Mouse (Mus musculus) urinary bladder, postnatal 10 days (tissue): ENCODE data around the gene Ldlr.
"Not testable (repeated sequence)": the region's sequence is repeated elsewhere in the genome, so short reads cannot be mapped to it uniquely, and the experiment has no call there.

Source experiments
- DNase-seq: peaks from one replicate; pipeline ENCODE4 v3.0.0; 2022; ENCODE audit warnings: low spot score

The Ldlr gene

GRCm38 (mm10) chr9:21723377-21724146 is at the start of gene Ldlr:
TSS of gene Ldlr (plus strand) at chr9:21723483.
- peak; percentile 63 for DNase-seq

- DNase-seq, result no peak
Measured at GRCm38 (mm10) chr9:21677706-21678105, 45.6 kb upstream of the Ldlr start.

GRCm38 (mm10) chr9:21680448-21680847 is 42.8 kb upstream of the Ldlr start:
- no peak for DNase-seq

- DNase-seq, result no peak
Measured at GRCm38 (mm10) chr9:21682827-21683226, 40.5 kb upstream of the Ldlr start.

GRCm38 (mm10) chr9:21683897-21684296 is 39.4 kb upstream of the Ldlr start:
- no peak for DNase-seq

GRCm38 (mm10) chr9:21688554-21688953 is 34.7 kb upstream of the Ldlr start:
- no peak for DNase-seq

GRCm38 (mm10) chr9:21690031-21690430 is 33.3 kb upstream of the Ldlr start:
- DNase-seq, result no peak

- DNase-seq, result no peak
Measured at GRCm38 (mm10) chr9:21691862-21692261, 31.4 kb upstream of the Ldlr start.

GRCm38 (mm10) chr9:21692491-21692890 is 30.8 kb upstream of the Ldlr start:
- no peak for DNase-seq

GRCm38 (mm10) chr9:21694071-21694470 is 29.2 kb upstream of the Ldlr start:
- DNase-seq, result no peak

- no peak for DNase-seq
Measured at GRCm38 (mm10) chr9:21695229-21695792, 28.0 kb upstream of the Ldlr start.

- DNase-seq, result no peak
Measured at GRCm38 (mm10) chr9:21697121-21697520, 26.2 kb upstream of the Ldlr start.

- DNase-seq, result not testable (repeated sequence)
Measured at GRCm38 (mm10) chr9:21699280-21699679, 24.0 kb upstream of the Ldlr start.

- no peak for DNase-seq
Measured at GRCm38 (mm10) chr9:21701091-21701490, 22.2 kb upstream of the Ldlr start.

GRCm38 (mm10) chr9:21703494-21703893 is 19.8 kb upstream of the Ldlr start:
- no peak for DNase-seq

GRCm38 (mm10) chr9:21706085-21706484 is 17.2 kb upstream of the Ldlr start:
- DNase-seq, result no peak

- DNase-seq, result no peak
Measured at GRCm38 (mm10) chr9:21706586-21707265, 16.6 kb upstream of the Ldlr start.

- DNase-seq, result no peak
Measured at GRCm38 (mm10) chr9:21709340-21709739, 13.9 kb upstream of the Ldlr start.

- DNase-seq, result no peak
Measured at GRCm38 (mm10) chr9:21715298-21715697, 8.0 kb upstream of the Ldlr start.

- DNase-seq, result no peak
Measured at GRCm38 (mm10) chr9:21717015-21717414, 6.3 kb upstream of the Ldlr start.

GRCm38 (mm10) chr9:21721036-21721435 is 2.2 kb upstream of the Ldlr start:
- no peak for DNase-seq

GRCm38 (mm10) chr9:21724147-21724536 is 859 bp downstream of the Ldlr start:
- peak; percentile 63 for DNase-seq
